Mouse (Mus musculus) kidney, adult 11 months (tissue): ENCODE measurements around the gene Rom1.

ENCODE experiments used
- DNase-seq: peaks from one replicate; pipeline ENCODE4 v3.0.0; 2022

The Rom1 gene

DNA sequence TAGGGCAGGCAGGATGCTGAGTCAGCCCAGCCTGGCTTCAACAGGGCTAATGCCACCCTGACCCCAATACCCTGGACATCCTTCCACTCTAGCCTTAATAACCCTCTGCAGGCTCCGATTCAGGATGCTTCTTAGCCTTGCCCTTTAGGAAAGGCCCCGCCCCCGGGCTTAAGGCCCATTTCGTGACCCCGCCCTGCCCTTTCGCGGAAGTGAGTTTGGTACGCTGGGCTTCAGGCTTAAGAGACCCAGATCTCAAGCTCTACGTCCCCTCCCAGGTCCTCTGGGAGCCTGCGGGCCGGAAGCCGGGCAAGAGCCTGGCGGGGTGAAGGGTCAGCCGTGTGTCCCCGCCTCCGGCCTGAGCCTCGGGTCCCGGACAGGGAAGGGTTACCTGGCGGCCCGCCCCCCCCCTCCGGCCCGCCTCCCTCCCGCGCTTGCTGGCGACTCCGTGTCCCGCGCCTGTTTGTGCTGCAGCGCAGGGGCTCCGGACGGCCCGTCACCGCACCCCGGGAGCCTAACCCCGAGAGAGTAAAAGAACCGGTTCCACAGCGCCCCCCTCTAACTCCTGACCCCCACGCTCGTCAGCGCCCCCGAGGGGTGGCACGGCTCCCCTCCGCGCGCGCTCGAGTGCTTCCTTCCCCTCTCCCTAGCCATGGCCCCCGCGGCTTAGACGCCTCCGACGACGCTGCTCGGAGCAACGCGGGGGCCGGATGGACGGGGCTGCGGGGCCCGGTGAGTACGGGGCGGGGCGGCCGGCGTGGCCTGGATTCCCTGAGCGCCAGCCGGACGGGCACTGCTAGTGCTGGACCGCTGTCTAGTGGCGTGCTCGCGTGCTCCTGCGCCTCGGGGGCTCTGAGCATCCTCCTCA, at the start of gene Rom1, which contains the start of gene Eml3:
Gene Rom1 (minus strand): TSS at position 133 of the 865 bp plus-strand sequence.
Gene Eml3 (plus strand): TSS at position 329 of the 865 bp plus-strand sequence.
- peak; percentile 93 for DNase-seq

GRCm38 (mm10) chr19:8976535-8976934, 47.4 kb upstream of the Rom1 start:
- DNase-seq: no peak

DNA sequence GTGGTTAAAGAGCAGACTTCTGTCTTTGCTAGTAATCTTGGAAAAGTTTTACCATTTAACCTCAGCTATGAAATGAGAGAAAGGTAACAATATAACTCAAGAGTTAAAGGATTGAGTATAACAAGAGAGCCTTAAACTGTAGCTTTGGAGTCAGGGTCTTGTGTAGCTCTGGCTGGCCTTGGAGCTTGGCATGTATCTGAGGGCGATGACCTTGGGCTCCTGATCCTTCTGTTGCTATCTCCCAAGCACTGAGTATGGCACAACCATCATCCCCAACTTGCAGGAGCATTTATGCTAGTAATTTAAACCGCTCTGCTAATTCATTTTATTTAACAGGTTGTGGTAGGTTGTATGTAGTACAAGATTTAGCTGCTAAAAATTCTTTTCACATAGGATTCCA, 46.3 kb upstream of the Rom1 start:
- no peak for DNase-seq

DNA sequence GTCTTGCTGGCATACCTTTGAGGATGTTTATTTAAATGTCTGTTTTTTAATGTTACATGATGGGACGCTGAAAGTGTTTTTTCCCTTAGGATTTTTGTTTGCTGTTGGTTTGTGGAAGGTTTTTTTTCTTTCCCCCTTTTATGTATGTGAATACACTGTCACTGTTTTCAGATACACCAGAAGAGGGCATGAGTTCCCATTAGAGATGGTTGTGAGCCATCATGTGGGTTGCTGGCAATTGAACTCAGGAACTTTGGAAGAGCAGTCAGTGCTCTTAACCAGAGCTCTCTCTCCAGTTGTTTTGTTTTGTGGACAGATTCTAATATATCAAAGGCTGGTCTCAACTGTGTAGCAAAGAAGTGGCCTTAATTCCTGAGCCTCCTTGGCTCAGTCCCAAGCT, 45.5 kb upstream of the Rom1 start:
- no peak for DNase-seq

DNA sequence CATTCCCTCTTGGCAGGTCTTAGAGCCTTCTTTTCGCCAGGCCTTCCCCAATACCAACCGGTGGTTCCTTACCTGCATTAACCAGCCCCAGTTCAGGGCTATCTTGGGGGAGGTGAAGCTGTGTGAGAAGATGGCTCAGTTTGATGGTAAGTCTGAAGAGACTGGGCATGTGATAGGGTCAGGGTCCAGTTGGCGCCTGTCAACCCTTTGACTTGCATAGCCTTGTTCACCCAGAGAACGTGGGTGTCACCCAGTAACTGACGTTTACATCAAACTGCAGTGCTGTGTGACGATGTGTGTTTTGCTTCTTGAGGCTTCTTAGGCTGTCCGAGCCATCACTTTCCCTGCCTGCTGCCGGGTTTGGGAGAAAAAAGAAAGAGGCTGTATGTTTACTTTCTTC, 43.3 kb upstream of the Rom1 start:
- peak; percentile 59 for DNase-seq

- no peak for DNase-seq
Measured at GRCm38 (mm10) chr19:8967893-8968292, 38.7 kb upstream of the Rom1 start.

DNA sequence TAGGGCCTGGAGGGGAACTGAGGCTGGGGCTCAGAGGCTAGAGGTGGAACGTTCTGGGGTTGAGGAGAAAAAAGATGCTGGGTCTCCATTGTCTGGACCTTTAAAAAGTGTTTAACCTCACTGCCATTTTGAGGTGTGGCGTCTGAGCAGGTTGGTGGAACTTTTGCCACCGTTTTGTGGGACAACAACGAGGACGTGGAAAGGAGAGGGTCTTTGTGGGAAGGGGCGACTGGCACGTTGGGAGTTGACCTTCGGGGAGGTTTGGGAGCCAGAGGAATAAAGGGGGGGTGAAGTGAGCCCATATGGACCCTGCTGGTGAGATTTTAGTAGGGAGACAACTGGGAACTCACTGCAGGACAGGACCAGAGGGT, 38.2 kb upstream of the Rom1 start:
- no peak for DNase-seq

DNA sequence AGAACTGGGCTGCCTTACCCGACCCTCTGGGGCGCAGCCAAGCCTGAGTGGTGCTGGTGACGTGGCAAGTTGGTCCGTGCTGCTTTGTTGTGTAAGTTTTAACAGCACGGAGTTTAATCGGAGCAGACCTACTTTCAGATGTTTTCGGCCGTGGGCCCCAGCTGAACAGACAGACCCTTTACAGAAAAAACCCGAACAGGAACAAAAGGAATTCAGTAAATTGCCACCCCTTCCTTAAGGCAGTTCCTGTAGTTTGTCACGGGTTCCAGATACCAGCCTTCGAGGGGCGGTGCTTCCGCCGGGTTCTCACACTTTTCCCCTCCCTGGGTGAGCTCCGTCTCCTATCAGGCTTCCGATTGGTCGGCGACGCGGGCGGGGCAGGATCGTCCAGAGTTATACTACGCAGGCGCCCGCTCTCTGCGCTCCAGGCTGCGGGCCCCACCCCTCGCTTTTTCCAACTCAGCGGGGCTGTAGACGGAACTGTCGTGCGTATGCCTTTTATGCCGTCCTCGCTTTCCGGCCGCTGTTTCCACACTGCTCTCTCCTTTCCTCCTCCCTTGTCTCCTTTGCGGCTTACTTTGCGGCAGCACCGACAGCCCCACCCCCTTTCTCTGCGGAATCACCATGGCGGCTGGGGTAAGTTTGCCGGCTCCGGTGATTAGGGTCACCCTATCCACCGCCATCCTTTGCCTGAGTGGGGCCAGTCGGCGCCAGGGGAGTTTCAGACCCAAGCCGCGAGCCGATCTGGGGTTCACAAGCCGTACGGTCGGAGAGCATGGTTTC, 37.6 kb upstream of the Rom1 start, which contains the start of gene Eef1g:
Gene Eef1g (plus strand): TSS at position 452 of the 783 bp plus-strand sequence.
- DNase-seq: peak; percentile 100

GRCm38 (mm10) chr19:8966198-8966589, 37.0 kb upstream of the Rom1 start:
- DNase-seq: no peak

DNA sequence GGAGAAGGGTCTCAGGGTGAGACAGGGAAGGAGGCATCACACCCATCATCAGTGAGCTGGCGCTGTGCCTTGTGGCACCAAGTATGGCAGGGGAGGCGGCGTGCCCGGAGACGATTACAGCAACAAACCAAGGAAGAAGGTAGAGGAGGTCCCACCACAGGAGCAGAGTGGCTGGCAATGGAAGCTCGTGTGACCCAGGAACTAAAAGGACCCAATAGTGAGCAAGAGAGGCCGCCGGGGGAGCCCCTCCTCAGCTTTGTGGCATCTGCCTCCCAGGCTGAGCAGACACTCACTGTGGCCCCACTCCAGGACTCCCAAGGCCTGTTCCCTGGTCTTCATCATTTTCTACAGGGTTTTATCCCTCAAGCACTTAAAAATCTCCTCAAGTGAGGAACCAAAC, 36.6 kb upstream of the Rom1 start:
- peak; percentile 37 for DNase-seq

- DNase-seq: no peak
Measured at GRCm38 (mm10) chr19:8965075-8965474, 35.9 kb upstream of the Rom1 start.

- peak; percentile 41 for DNase-seq
Measured at GRCm38 (mm10) chr19:8962256-8962655, 33.1 kb upstream of the Rom1 start.

GRCm38 (mm10) chr19:8954171-8954570, 25.0 kb upstream of the Rom1 start:
- no peak for DNase-seq

GRCm38 (mm10) chr19:8953135-8954039, 24.2 kb upstream of the Rom1 start, which contains the start of gene Tut1:
Tut1 (plus strand) TSS chr19:8953847.
- peak; percentile 95 for DNase-seq

DNA sequence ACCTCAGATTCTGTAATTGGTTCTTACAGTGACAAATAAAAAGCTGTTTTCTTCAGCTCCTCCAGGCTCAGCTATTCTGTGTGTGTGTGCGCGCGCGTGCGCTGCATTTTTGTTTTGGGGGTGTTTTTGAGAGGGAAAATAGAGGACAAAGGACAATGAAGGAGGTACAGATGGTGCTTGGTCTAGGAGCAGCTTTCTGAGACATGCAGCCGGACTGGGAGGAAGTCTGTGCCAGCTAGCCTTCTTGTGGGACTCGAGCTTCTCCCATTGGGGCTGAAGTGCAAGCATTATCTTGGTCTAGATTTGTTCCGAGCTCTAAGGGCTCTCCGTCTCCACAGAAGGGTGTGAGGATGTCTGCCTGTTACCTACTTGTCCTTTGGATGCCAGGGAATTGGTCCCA, 23.1 kb upstream of the Rom1 start:
- DNase-seq: no peak

GRCm38 (mm10) chr19:8950190-8950589, 21.0 kb upstream of the Rom1 start:
- DNase-seq: no peak

DNA sequence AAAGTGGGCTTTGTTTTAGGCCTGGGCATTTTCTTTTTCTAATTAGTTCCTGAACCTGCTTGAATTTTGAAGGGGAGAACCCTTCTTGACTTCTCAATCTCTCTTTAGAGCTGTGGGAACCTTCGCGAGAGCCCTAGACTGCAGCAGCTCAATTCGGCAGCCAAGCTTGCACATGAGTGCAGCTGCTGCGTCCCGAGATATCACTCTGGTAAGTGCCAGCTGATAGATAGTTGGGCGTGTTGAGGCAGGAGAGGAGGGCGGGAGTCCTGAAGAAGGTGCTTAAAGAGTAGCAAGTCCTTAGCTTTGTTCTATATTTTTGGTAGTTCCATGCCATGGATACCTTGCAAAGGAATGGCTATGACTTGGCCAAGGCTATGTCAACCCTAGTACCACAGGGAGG, 17.8 kb upstream of the Rom1 start:
- no peak for DNase-seq

DNA sequence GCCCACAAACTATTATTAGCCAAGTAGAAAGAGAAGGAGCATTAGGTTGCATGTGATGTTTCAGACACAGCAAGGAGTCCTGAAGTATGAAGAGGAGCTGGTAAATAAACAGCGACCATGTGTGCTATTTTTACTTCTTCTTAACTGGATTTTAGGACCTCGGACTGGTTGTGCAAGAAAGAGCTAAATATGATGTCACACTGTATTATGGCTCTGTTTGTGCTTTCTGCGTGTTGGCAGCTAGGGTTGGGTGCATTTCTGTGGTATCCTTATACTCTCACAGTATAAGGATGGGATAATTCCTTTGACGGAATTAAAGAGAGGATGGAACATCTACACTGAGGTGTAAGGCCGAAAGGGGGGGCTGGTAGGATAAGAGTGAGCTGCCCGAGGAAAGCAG, 16.1 kb upstream of the Rom1 start:
- no peak for DNase-seq

- peak; percentile 71 for DNase-seq
Measured at GRCm38 (mm10) chr19:8944750-8945149, 15.6 kb upstream of the Rom1 start.

DNA sequence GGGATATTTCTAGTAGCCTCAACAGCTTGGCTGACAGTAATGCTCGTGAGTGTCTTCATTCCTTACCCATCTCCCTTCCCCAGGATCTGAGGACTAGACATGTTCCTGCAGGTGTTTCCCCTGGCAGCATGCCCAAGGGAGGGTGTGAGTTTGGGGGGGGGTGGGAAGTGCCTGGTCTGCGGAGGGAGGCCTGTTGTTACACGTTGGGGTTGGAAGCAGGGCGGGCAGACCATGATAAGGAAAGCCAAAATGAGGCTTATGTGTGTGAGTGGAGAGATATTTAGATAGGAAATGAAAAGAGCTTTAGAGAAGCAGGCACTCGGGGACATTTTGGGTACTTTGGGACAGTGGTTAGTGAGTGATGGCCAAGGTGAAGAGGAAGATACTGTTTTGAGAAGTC, 14.9 kb upstream of the Rom1 start:
- no peak for DNase-seq

DNA sequence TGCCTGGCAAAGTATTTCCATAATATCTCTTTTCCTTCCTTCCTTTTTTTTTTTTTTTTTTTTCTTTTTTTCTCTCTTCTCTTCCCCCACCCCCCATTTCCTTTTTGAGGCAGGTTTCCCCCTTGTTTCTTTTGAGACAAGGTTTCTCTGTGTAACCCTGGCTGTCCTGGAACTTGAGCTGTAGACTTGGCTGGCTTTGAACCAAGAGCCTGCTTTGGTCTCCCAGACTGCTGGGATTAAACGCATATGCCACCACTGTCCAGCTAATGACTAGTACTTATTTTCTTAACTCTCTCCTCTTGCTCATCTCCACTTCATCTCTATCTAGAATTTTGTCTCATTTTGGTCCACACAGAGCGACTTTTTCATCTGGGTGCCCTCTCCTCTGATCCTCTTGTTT, 13.9 kb upstream of the Rom1 start:
- DNase-seq: no peak

DNA sequence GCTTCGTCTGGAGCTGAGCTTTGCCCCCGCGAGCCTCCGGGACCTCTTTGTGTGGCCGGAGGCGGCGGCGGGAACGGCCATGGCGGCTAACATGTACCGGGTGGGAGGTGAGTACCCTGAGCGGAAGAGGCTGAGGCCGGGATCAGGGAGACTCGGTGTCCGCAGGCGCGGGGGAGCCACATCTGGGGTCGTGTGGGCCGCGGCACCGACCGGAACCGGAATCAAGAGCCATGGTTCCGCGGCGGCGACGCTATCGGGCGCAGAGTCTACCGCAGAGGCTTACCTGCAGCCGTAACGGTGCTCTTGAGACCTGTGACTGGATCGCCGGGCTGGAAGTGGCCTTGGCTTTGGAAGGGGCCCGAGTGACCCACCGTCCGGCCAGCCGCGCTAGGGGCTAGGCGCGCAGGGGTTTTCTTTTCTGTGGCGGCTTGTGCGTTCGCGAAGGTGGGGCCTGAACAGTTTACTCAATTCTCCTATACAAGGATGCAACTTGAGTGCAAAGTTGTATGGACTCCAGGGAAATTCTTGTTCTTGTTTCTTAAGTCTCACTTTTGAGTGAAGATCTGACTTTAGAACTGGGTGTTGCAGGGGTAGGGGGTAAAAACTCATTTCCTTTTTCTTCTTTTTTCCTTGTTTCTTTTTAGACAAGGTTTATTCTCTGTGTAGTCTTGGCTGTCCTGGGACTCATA, 13.3 kb upstream of the Rom1 start:
- DNase-seq: no peak
